Mouse (Mus musculus) left cerebral cortex, postnatal 36 days (tissue): ENCODE measurements at regions not wholly inside any gene's neighbourhood (a gene's known extent, or its start where the extent isn't known, plus 50 kb on each side); places are given as distances from the start of the nearest gene placed in this dataset.

ENCODE experiments used
- DNase-seq, 2 experiments: peaks; one replicate each; pipeline ENCODE4 v3.0.0; 2021 to 2022; ENCODE audit warnings: low spot score in 2 of 2, mixed read lengths in 1 of 2
- intact Hi-C: fragments of 180-260 bp; cut with DNase I; formaldehyde crosslinking; loops from one replicate; pipeline ENCODE4 v1.15.1; 2025

DNA sequence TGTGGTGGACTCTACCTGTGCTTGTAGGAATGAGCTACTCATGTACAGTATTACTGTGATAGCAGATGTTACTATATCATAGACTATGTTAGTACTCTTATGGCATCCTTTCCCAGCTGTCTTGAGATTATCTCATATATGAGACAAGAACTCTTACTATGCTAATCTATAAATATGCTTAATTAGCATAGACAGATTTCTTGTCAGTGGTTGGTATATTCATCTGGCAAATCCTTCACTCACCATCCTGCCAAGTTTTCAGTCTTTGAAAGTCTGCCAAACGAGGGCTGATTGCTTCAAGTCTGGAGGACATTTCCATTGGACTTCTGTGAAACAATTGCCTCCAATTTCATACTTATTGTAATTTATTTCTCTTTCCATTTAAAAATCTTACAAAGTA, 323.4 kb upstream of the Tle1 start:
- intact Hi-C loops, result no loop called here
- peak; percentile 27 to 52 for DNase-seq

DNA sequence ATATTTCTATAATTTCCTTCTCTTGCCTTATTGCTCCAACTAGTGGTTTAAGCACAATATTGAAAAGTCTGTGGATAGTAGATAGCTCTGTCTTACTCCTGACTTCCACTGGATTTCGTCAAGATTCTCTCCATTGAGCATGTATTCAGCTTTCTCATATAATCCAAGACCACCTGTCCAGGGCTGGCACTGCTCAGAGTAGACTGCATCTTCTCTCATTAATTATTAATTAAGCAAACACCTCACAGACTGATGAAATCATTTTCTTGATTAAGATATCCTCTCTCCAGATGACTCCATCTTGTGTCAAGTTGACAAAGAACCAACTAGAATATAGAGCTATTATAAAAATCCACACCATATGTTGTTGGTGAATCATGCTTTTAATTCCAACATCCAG, 310.5 kb upstream of the Tle1 start:
- intact Hi-C loops, result no loop called here
- no peak for DNase-seq

DNA sequence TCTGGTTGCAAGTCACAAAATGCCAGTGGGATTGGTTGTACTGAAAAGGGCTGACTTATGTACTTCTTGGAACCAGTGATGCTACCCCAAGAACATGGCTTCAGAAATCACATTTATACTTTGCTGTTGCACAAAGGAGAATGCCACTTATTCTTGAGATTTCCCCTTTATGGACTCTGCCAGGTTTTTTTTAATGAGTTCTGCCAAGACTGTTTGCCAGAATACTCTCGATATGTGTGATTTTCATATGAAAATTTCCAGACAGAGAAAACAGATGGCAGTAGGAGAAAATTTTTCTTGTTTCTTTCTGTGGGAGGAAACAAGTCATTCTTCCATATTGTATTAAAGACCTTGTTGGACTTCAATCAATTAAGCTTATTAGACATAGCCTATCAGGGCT, 281.0 kb upstream of the Tle1 start:
- no peak for DNase-seq
- intact Hi-C loops, result no loop called here

DNA sequence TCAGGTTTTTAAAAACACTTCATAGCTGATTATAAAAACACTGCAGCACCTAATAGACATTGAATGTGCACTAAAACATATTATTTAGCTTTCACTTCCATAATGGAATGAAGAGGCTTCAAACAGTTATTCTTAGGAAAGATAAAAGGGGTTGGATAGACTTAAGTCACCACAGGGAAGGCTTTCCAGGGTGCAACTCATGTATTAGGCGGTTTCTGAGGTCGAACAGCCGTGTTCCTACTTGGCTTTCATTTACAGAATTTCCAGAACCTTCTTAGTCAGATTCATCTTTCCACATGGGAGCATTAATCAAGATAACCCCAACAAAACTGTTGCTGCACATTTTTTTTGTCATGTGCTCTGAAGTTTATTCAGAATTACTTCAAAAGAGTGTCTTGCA, 279.8 kb upstream of the Tle1 start:
- intact Hi-C loops, result no loop called here
- no peak for DNase-seq

DNA sequence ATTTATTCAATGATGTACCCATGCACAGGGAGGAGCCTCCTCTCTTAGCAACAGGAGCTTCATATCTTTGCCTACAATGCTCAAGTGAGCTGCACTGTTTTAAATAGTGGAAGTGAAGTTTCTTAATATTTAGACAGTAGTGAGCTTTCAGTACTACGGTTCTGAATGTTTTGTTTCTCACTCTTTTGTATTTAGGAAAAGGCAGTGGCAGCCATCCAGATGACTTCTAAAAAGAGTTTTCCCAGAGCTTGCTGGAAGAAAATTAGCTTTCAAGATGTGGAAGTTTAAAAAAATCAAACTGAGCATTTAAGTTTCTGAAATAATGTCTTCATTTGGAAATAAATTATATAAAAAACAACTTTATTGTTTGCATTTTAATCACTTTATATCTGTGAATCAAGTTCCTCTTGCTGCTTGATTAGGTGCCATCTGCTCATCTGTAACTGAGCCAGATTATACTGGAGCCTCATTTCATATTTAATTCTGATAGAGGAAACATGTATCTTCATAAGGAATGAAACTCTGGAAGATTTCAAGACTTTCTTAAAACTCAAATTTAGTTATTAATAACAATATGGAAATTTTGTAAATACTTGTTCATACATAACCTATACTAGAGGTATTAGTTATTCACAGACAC, 268.6 kb upstream of the Tle1 start:
- intact Hi-C loops, result no loop called here
- DNase-seq, result no peak

DNA sequence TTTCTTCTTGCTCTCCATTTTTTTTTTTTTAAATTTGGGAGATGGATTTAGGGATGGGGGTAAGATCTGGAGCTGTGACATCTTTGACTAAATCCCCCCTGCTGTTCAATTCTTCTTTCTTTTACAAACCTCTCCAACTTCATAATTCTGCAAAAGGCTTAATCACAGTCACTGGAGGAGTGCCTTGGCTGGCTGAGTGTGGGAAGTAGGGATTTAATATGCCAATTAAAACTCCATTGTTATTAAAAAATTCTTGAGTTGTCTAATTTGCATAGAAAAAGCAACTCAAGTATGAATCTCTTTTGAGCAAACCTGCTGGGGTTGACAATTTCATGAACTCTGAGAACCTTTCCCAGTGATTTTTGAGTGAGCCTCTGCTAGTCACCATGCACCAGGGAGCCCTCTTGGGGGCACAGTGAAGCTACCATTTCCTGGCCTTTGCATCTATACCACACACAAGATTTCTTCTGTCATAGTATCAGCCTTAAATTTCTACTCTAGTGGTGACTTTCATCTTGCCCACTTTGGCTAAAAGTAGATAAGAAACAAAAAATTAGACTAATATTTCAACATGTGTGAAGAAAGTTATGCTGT, 243.6 kb upstream of the Tle1 start:
- no peak for DNase-seq
- intact Hi-C loops, result no loop called here

DNA sequence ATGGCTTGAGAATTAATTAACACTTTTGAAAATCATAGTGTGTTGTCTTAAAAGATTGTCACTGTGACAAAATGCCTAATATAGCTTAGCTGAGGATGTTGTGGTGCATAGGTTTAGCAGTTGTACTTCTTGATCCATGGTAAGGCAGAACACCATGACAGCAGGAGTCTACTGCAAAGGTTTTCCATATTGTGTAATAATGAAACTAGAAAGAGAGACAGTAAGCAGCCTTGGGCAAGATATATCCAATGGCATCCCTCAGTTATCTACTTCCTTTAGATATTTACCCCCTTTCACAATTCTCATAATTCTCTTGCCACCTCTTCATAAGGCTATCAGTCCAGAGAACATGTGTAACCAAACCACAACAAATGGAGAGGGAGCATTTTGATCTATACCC, 236.6 kb upstream of the Tle1 start:
- DNase-seq, result no peak
- intact Hi-C loops, result no loop called here

DNA sequence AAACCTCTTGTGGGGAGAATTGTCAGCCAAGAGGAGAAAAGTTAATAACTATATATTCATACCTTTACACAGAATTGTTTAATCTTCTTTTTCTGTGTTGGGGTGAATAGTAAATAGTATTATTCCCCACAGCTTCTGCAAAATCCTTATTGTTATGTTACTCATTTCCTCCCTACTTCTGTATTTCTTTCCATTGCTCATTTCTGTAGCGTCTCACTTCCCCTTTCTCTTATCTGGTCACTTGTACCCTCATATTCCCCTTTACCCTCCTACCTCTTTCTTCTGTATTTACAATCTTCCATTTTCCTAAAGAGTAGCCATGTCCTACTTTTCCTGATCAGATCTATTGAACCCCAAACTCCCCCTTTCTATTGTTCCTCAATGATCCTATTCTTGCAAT, 224.6 kb upstream of the Tle1 start:
- intact Hi-C loops, result no loop called here

DNA sequence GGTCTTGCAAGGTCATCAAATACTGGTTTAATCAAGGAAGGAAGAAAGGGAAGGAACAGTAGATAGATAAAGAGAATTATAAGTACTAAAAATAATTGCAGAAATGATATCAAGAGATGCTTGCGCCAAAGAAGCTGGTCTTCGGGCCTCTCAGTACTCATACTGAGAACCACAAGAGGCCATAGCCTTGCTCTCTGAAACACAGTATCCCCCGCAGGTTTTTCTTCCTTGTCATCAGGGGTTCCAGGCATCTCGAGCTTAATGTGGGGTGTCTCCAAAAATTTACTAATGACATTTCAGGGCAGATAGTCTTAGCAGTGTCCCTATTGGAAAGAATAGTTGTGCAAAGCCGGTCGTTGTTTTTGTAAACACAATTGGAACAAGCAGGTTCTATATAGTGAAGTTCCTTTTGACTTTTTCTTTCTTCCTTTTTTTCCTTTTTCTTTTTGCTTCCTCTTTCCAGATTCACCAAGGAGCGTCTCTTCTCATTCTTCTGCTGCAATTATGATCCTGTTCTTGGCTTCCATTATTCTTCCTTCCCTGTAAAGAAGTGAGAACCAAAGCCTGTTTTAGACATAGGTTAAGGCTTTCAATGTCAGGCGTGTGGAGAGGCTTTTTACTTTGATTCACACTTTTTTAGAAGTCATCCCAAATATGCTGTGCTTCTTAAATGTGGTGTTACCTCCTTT, 211.5 kb upstream of the Tle1 start:
- no peak for DNase-seq
- intact Hi-C loops, result no loop called here

More for the DNA sequence above, 224.6 kb upstream of the Tle1 start:
- no peak for DNase-seq

DNA sequence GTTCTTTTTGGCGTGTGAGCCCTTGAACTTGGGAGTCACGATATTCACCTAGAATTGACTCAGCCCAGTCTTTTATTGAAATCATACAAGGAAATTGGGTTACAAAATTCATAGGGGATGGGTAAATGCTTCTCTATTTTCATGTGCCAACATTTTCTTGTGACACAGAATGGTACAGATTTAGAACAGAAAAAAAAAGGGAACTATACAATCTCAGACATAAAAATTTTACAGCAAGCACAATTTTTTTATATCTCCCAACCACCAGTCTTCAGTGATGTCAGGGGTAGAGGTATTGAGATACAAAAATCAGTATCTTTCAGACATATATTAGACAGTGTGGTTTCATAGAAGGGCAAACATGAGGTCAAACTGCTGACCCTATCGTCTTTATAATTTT, 210.6 kb upstream of the Tle1 start:
- no peak for DNase-seq
- intact Hi-C loops, result no loop called here

DNA sequence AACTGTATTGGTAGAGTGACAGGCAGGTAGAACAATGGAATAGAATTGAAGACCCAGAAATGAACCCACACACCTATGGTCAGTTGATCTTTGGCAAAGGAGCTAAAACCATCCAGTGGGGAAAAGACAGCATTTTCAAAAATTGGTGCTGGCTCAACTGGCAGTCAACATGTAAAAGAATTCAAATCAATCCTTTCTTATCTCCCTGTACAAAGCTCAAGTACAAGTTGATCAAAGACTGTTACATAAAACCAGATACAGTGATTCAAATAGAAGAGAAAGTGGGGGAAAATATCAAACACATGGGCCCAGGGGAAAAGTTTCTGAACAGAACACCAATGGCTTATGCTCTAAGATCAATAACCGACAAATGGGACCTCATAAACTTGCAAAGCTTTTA, 200.0 kb upstream of the Tle1 start:
- no peak for DNase-seq
- intact Hi-C loops, result no loop called here

DNA sequence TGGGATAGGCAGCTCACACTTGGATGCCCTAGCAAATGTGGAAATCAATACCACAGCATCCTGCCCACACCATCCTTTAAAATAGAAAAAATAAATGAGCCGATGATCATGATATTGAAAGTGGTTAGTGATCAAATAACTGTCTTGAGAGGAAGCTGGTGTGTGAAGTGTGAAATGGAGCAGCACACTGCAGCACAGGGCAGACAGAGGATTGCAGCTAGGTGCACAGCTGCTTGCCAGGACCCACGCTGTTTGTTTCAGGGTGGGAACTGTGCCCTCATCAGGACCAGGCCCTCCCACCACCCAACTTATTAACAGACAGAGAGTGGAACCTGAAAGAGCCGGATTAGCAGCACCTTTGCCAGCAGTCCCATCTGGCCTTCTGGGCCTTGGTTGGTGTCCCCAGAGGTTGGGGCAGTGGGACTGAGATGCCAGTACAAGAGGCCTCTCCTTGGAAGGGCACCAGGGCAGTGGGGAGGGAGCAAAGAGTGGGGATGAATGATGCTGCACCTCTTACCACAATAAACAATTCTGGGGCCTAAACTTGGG, 191.2 kb upstream of the Tle1 start:
- intact Hi-C loops, result no loop called here
- DNase-seq, result no peak

DNA sequence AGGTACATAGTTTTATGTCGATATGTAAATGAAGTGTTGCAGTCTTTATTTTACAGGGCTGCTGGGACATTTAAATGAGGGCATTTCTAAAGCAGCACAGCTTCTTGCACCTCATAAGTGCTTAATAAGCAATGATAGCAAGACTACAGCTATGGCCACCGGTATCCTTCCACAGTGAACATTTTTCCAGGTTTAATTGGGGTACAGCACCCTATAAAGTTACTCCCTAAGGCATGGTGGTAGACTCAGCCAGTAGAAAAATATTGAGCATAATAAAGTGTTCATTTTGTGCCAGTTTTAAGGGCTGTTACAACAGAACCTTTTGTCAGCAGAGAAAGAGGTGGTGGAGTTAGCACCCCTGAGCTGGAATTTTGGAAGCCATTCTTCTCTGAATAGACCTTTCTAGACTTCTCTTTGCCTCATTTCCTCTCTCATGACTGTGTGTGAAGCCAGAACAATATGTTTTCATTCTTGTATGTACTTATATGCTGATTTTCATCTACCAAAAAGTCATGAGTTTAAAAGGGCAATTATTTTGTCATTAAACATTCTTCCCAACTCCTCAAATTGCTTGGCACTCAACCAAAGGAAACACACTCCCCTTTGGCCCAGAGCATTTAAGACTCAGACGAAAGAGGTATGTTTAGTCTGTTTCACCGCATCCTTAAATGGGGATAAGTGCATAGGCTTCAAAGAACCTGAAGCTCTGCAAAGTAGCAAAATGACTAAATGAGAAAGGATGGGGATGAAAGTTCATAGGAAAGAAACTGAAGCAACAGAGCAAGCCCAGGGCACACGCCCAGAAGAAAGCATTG, 189.3 kb upstream of the Tle1 start:
- intact Hi-C loops, result no loop called here
- no peak for DNase-seq

DNA sequence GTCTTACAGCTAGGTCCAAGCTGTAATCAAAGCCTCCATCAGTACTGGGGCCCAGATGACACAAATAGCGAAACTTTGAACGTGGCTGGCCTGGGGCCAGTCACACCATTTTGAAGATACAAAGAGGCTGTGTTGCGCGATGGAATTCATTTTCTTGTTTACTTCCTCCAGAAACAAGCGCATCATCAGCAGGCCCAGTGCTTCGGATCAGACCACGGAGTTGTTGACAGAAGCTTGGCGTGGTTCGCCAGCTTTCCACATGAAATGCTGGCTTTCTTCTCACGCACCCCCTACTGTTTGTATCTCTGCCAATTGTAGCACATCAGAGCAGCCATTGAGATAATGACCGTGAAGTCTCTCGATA, 184.2 kb upstream of the Tle1 start:
- DNase-seq, result peak; percentile 51 to 54
- intact Hi-C loops, result loop anchor here (5.0 kb wide), 1 partner anchor 183 kb away; the partner anchor contains the start of gene Tle1

DNA sequence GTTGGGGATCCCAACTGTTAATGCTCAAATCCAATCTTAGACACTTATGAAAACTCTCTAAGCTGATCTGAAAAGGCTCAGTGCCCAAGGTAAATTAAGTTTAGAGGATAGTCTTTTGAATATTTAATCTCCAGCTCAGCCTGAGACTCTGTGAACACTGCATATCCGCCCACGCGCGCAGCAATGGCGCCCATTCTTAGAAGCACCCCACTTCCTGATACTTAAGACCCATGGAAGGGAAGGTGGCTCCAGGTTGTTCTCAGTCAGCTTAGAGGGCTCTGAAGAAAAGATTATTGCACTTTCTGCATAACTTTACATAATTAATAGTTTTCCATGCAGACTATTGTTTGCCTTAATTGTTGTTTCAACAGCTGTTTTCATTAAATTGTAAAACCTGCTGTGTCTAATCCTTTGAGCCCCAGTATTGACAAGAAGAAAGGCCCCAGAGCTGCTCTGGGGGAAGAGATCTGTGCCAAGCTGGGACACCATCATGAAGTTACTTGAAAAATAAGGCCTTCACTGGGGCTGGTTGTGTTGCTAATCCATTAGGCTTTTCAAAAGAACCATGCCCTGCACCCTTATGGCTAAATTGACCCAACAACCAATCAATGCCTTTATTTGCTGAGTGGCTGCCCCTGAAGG, 183.7 kb upstream of the Tle1 start:
- DNase-seq, result no peak
- intact Hi-C loops, result loop anchor here (5.0 kb wide), 1 partner anchor 182 kb away; the partner anchor contains the start of gene Tle1

DNA sequence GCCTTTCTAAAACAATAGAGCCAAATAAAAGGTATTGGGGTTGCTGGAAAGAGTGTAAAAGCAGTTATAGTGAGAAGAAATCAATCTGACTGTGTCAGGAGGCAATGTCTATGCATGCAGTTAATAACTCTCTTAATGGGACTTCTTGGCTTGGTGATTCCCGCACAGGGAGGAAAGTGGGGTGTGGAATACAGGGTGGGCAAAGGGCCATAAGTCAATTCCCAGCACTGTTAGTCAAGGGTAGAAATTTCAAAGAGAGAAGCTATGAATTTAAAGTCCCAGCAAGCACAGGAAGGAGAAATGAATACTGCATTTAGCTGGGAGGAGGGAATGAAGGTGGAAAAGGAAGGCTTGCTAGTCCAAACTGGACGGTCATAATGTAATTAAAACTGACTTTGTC, 183.0 kb upstream of the Tle1 start:
- no peak for DNase-seq
- intact Hi-C loops, result loop anchor here (5.0 kb wide), 1 partner anchor 181 kb away; the partner anchor contains the start of gene Tle1

DNA sequence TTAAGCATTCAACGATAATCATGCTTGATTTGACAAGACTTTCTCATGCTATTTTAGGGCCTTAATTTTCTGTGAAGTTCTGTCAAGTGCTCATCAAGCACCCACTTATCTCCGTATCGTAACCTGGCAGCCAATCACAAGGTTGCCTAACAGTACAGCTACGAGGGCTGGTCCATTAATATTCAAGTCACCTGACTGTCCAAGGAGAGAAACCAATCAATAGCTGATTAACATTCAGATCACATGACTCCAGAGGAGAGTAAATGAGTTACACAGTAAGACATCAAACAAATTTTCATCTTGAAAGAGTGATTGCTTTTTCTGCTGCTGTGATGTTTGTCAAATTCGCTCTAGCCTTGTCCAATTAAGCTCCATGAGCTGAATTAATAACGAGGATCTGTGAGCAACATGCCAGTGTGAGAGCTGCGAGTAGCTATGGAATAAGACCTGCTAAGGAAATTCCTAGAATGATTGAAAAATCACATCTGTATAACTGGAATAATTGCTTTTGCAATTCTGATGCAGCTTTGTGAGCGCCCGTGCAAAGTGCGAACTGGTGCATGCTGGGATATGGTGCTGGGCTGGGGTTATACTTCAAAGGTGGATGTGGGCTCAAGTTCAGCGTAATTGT, 181.9 kb upstream of the Tle1 start:
- intact Hi-C loops, result loop anchor here (5.0 kb wide), 1 partner anchor 180 kb away; the partner anchor contains the start of gene Tle1
- DNase-seq, result no peak

DNA sequence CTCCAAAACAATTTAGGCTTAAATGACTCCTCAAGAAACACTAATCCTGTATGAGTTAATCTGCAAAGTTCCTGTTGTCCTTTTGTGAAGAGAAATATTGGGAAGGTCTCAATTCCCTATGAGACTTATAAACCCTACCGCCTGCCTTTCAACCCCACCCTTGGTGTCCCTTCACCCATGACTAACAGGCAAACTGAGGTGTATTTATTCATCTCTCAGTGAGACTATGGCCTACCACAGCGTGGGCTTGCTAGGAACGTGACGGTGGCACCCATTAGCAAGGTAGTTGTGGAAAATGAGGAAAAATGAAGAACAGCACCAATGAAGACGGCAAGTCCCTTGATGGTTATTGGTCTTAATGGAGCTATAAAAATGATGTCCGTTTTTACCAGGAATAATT, 181.0 kb upstream of the Tle1 start:
- intact Hi-C loops, result loop anchor here (5.0 kb wide), 1 partner anchor 179 kb away; the partner anchor contains the start of gene Tle1
- DNase-seq, result no peak

DNA sequence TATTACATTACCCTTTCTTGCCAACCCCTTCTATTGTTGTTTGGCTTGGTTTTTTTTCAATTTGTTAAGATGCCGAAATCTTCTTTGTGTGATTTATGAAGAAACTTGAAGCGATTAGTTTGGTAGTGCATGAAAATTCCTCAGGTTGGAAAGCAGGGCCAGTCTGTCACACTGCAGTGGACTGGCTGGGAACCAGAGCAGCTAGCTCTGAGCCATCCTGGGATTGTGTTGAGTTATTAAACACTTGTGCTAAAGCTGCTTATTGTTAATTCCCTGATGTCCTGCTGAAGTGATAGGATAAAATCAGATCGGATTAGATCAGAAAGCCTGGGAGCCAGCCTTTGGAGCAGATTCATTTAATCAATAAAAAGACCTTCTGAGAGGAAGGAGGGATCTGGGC, 180.4 kb upstream of the Tle1 start:
- intact Hi-C loops, result loop anchor here (5.0 kb wide), 1 partner anchor 179 kb away; the partner anchor contains the start of gene Tle1
- DNase-seq, result no peak
